Mouse (Mus musculus): Measurements from ENCODE around the gene Rec8.

GRCm38 (mm10) chr14:55577871-55578667, 39.8 kb upstream of the Rec8 start, which contains the start of gene Psme1:
- TF ChIP-seq CTCF (IDR thresholded peaks at IDR 0.05; ENCODE audit: low read depth, low read length) (no peak), POLR2A (IDR thresholded peaks at IDR 0.05; ENCODE audit: extremely low read depth, insufficient read depth, low read length) (peak; percentile 60; the same call in 1 of the 2 replicates)
